ENCODE assay signal across 8 mouse cellular contexts in the genomic region with DNA sequence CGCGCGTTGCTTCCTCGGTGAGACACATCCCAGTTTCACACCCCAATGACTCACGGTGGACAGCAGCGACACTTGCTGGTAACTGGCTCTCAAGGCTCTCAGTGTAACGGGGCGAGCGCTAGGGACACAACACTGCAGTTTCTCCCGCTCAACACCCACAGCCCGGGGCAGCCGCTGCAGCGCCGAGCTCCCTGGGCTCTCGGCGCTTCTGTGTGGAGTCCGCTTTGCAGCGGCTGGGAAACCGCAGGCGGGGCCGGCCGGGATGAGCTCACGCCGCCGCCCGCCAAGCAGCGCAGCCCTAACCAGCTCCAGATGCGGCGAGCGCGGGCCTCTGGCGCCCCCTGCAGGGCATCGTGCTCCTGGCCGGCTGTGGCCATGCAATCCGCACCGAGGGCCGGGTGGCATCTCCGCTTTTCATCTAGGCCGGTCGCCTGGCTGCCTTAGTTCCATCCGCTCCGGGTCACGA. TPM values are rescaled to one million over a fixed set of nuclear protein-coding genes. Genes with fewer than 3 reads are reported as not detected.
DNase-seq lines count a peak whose midpoint lies in the region; ATAC-seq and TF ChIP-seq lines count a peak whose summit lies in the region.

No protein-coding gene starts in this region.

- ATAC-seq in kidney, embryonic 15.5 days (replicated peaks; ENCODE audit: low FRiP score), result peak; percentile 96
- ATAC-seq in monocyte, adult 5-6 weeks (replicated peaks; ENCODE audit: insufficient number of reproducible peaks, low FRiP score, low TSS enrichment, poor library complexity, severe bottlenecking), result peak; percentile 72

- 0% methylated on average over 43 of the region's 43 CpGs for WGBS in heart, embryonic 10.5 days
- WGBS in kidney, embryonic 15.5 days, result 0% methylated on average over 38 of the region's 43 CpGs

- peak overlapping the region; percentile 55 for H3K9ac ChIP-seq in kidney, embryonic 15.5 days

- no peak for TF ChIP-seq POLR2A in bone marrow macrophage, adult 2 months (IDR thresholded peaks at IDR 0.05; ENCODE audit: borderline replicate concordance, low read depth, low read length)
- TF ChIP-seq POLR2A in embryonic fibroblast, embryonic 13.5 days (IDR thresholded peaks at IDR 0.05; ENCODE audit: low read depth, low read length), result peak; percentile 40; the same call in 1 of the 2 replicates

- TF ChIP-seq CTCF in bone marrow macrophage, adult 2 months (IDR thresholded peaks at IDR 0.05; ENCODE audit: low read depth, low read length), result peak; percentile 40; the same call in 1 of the 2 replicates
- TF ChIP-seq CTCF in embryonic fibroblast, embryonic 13.5 days (IDR thresholded peaks at IDR 0.05; ENCODE audit: borderline replicate concordance, insufficient read depth, low read length), result peak; percentile 92

- no peaks in the 10 kb centered on the region for H3K36me3 ChIP-seq in heart, embryonic 10.5 days
- no peaks in the 10 kb centered on the region for H3K36me3 ChIP-seq in kidney, embryonic 15.5 days

- no peaks in the 10 kb centered on the region for H3K9me3 ChIP-seq in heart, embryonic 10.5 days
- no peaks in the 10 kb centered on the region for H3K9me3 ChIP-seq in kidney, embryonic 15.5 days (replicated peaks)

- H3K4me1 ChIP-seq in bone marrow macrophage, adult 2 months (ENCODE audit: control insufficient read depth, insufficient read depth, low read length), result peaks cover 16% of the 10 kb centered on the region
- peaks cover 7% of the 10 kb centered on the region; the same call in 1 of the 2 replicates for H3K4me1 ChIP-seq in embryonic fibroblast, embryonic 13.5 days (ENCODE audit: control insufficient read depth, insufficient read depth, low read length)
- H3K4me1 ChIP-seq in heart, embryonic 10.5 days, result peaks cover 37% of the 10 kb centered on the region
- peaks cover 26% of the 10 kb centered on the region for H3K4me1 ChIP-seq in kidney, embryonic 15.5 days

- H3K27me3 ChIP-seq in heart, embryonic 10.5 days (ENCODE audit: insufficient read depth, poor library complexity, severe bottlenecking), result peaks cover 16% of the 10 kb centered on the region; the same call in 1 of the 2 replicates
- peaks cover 4% of the 10 kb centered on the region for H3K27me3 ChIP-seq in kidney, embryonic 15.5 days

- 0 out of 2 replicates have a peak overlapping the region, but pooled peaks have one; percentile 8 for H3K27ac ChIP-seq in bone marrow macrophage, adult 2 months (ENCODE audit: insufficient read depth, low read depth, low read length)
- peak overlapping the region; percentile 65 for H3K27ac ChIP-seq in embryonic fibroblast, embryonic 13.5 days (ENCODE audit: insufficient read depth, low read length)
- H3K27ac ChIP-seq in heart, embryonic 10.5 days, result peak overlapping the region; percentile 80
- peak overlapping the region; percentile 74 for H3K27ac ChIP-seq in kidney, embryonic 15.5 days

- H3K4me3 ChIP-seq in bone marrow macrophage, adult 2 months (ENCODE audit: insufficient read depth, low read length), result peak overlapping the region; percentile 58
- H3K4me3 ChIP-seq in embryonic fibroblast, embryonic 13.5 days (ENCODE audit: insufficient read depth, low read length), result peak overlapping the region; percentile 14
- peak overlapping the region; percentile 66 for H3K4me3 ChIP-seq in heart, embryonic 10.5 days
- H3K4me3 ChIP-seq in kidney, embryonic 15.5 days (replicated peaks), result peak overlapping the region; percentile 55

- peak; percentile 91 for DNase-seq in A20 (ENCODE audit: low read depth, low spot score)
- DNase-seq in heart, embryonic 10.5 days (ENCODE audit: low spot score), result peak; percentile 95
- peak; percentile 91 for DNase-seq in liver
- peak; percentile 87 to 97 for DNase-seq in spleen, postnatal 4 days (ENCODE audit: low spot score in 2 of 2)

- peak overlapping the region; percentile 92 for H3K4me2 ChIP-seq in kidney, embryonic 15.5 days

RNA-seq across cellular contexts. Expression of gene Prss42, which starts 16.7 kb away (rescaled TPM):
- not detected in 2 replicates for polyA plus RNA-seq in bone marrow macrophage, adult 2 months (2012; ENCODE audit: insufficient read depth, insufficient read length, missing spikeins)
- not detected in 2 replicates for polyA plus RNA-seq in embryonic fibroblast, embryonic 13.5 days (2011; ENCODE audit: insufficient read length, low read depth, missing spikeins)
- not detected in 2 replicates for polyA plus RNA-seq in heart, embryonic 10.5 days (2016; fragmentation: Nextera tagmentation; extraction: Ambion mirVana)
- not detected in 2 replicates for polyA plus RNA-seq in kidney, embryonic 15.5 days (2015; fragmentation: Nextera tagmentation; extraction: Ambion mirVana)
- total RNA-seq in monocyte, adult 5-6 weeks (2017), result not detected in 3 replicates

RNA-seq across cellular contexts. Expression of gene Prss44, which starts 32.5 kb away (rescaled TPM):
- polyA plus RNA-seq in bone marrow macrophage, adult 2 months (2012; ENCODE audit: insufficient read depth, insufficient read length, missing spikeins), result not detected in 2 replicates
- not detected in 2 replicates for polyA plus RNA-seq in embryonic fibroblast, embryonic 13.5 days (2011; ENCODE audit: insufficient read length, low read depth, missing spikeins)
- 0.32 TPM in 1 of 2 replicates, not detected in the other for polyA plus RNA-seq in heart, embryonic 10.5 days (2016; fragmentation: Nextera tagmentation; extraction: Ambion mirVana)
- polyA plus RNA-seq in kidney, embryonic 15.5 days (2015; fragmentation: Nextera tagmentation; extraction: Ambion mirVana), result not detected in 2 replicates
- not detected in 3 replicates for total RNA-seq in monocyte, adult 5-6 weeks (2017)

RNA-seq across cellular contexts. Expression of gene Pth1r, which starts 34.3 kb away (rescaled TPM):
- 0.34 TPM in 1 of 2 replicates, not detected in the other for polyA plus RNA-seq in bone marrow macrophage, adult 2 months (2012; ENCODE audit: insufficient read depth, insufficient read length, missing spikeins)
- polyA plus RNA-seq in embryonic fibroblast, embryonic 13.5 days (2011; ENCODE audit: insufficient read length, low read depth, missing spikeins), result 9.0 and 13.3 TPM in 2 replicates
- polyA plus RNA-seq in heart, embryonic 10.5 days (2016; fragmentation: Nextera tagmentation; extraction: Ambion mirVana), result 41.3 and 49.7 TPM in 2 replicates
- polyA plus RNA-seq in kidney, embryonic 15.5 days (2015; fragmentation: Nextera tagmentation; extraction: Ambion mirVana), result 67.1 and 70.1 TPM in 2 replicates
- 1.1 TPM in 1 of 3 replicates, not detected in the others for total RNA-seq in monocyte, adult 5-6 weeks (2017)

RNA-seq across cellular contexts. Expression of gene Myl3, which starts 39.6 kb away (rescaled TPM):
- not detected in 2 replicates for polyA plus RNA-seq in bone marrow macrophage, adult 2 months (2012; ENCODE audit: insufficient read depth, insufficient read length, missing spikeins)
- polyA plus RNA-seq in embryonic fibroblast, embryonic 13.5 days (2011; ENCODE audit: insufficient read length, low read depth, missing spikeins), result not detected in 2 replicates
- 1,835 and 3,713 TPM in 2 replicates for polyA plus RNA-seq in heart, embryonic 10.5 days (2016; fragmentation: Nextera tagmentation; extraction: Ambion mirVana)
- 1.8 and 3.9 TPM in 2 replicates for polyA plus RNA-seq in kidney, embryonic 15.5 days (2015; fragmentation: Nextera tagmentation; extraction: Ambion mirVana)
- total RNA-seq in monocyte, adult 5-6 weeks (2017), result 0.49 TPM in 1 of 3 replicates, not detected in the others

RNA-seq across cellular contexts. Expression of gene Prss43, which starts 45.2 kb away (rescaled TPM):
- not detected in 2 replicates for polyA plus RNA-seq in bone marrow macrophage, adult 2 months (2012; ENCODE audit: insufficient read depth, insufficient read length, missing spikeins)
- polyA plus RNA-seq in embryonic fibroblast, embryonic 13.5 days (2011; ENCODE audit: insufficient read length, low read depth, missing spikeins), result not detected in 2 replicates
- polyA plus RNA-seq in heart, embryonic 10.5 days (2016; fragmentation: Nextera tagmentation; extraction: Ambion mirVana), result not detected in 2 replicates
- polyA plus RNA-seq in kidney, embryonic 15.5 days (2015; fragmentation: Nextera tagmentation; extraction: Ambion mirVana), result not detected in 2 replicates
- not detected in 3 replicates for total RNA-seq in monocyte, adult 5-6 weeks (2017)

Comparison
In these comparisons a context has a peak if more than half of its experiments do, and no peak if none do; other contexts are left out.
1. Peak in every context shown above with its lines: DNase-seq, ATAC-seq, H3K4me3 ChIP-seq and H3K27ac ChIP-seq.
2. H3K27ac ChIP-seq: peak in every context shown above with its lines; median percentile 80 in heart, embryonic 10.5 days; 74 in kidney, embryonic 15.5 days; 65 in embryonic fibroblast, embryonic 13.5 days; 8 in bone marrow macrophage, adult 2 months.
3. H3K4me3 ChIP-seq: peak in every context shown above with its lines; median percentile 66 in heart, embryonic 10.5 days; 58 in bone marrow macrophage, adult 2 months; 55 in kidney, embryonic 15.5 days; 14 in embryonic fibroblast, embryonic 13.5 days.